Mouse (Mus musculus): ENCODE data around the gene Pygb.

DNA sequence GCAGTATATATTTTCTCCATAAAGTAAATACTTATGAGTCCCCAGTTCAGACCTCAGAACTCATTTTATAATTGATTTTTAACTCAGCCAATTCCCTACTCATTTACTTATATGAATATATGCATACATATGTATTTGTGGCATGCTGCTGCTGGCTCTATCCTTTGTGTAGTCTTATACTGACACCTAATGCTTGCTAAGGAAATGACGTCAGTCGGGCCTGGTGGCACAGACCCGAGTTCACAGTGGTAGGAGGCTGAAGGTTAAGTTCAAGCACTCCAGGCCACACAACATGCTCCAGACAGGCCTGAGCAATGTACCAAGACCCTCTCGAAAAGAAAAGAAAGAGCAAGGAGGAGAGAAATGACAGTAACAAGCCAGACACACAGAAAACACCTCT is 45.1 kb upstream of the Pygb start:
- TF ChIP-seq USF1 (IDR thresholded peaks at IDR 0.05; ENCODE audit: low read depth): no peak
- TF ChIP-seq POLR2A (IDR thresholded peaks at IDR 0.05; ENCODE audit: insufficient read length, low read depth): no peak
- TF ChIP-seq CEBPB (IDR thresholded peaks at IDR 0.05; ENCODE audit: insufficient read depth, poor library complexity, severe bottlenecking): no peak
- TF ChIP-seq REST (IDR thresholded peaks at IDR 0.05; ENCODE audit: insufficient read depth, insufficient read length): no peak
- TF ChIP-seq E2F4 (IDR thresholded peaks at IDR 0.05; ENCODE audit: insufficient read depth): no peak
- TF ChIP-seq MYOD1 (IDR thresholded peaks at IDR 0.05; ENCODE audit: control insufficient read depth in 1 of 3, insufficient read length in 2 of 3, low read depth in 2 of 3): no peak
- no peak for TF ChIP-seq TCF12 (IDR thresholded peaks at IDR 0.05; ENCODE audit: insufficient read depth, poor library complexity, severe bottlenecking)

All from myocyte (in vitro differentiated cells).